Mouse (Mus musculus) CD4-positive, CD25-positive, alpha-beta regulatory T cell, adult 2 months (primary cell): ENCODE data around the gene Olfr449.

Experiments used
- DNase-seq: peaks from one replicate; pipeline ENCODE4 v3.0.0-alpha.2; 2012; ENCODE audit warnings: low read depth, low spot score

Gene Olfr449

DNA sequence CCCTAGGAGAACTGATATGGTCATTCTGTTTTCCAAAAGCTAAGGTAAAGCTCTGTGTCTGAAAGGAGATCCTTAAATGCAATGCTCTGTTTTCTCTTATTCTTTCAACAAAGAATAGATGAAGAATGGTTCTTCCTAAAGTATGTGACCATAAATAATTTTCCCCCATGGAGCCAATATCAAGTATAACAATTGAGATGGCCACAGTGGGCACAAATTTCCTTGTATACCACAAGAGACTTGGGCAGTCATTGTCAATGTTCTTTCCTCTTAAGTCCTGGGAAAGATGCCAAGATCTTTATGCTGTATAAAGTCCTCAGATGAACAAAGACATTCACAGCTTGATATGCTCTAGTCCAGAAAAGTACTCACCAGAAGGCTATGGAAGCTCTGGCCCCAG is at the start of gene Olfr449:
Olfr449 (plus strand) TSS at position 301 of the 400 bp plus-strand sequence.
- DNase-seq: no peak

DNA sequence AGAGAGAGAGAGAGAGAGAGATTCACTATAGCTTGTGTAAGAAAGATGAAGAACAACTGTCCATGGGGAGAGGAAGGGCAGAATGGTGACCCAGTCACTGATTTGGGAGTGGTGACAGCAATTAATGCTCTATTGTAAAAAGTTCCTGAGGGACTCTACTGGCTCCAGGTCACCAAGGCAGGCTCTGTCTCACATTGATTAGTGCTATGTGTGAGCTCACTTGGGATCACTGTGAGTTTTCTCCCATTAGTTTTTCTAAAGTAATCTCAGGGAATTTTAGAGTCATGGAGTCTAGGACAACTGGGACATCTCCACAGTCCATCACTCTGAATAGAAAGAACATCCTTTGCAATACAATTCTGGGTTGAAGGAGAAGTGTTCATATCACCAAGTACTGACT is 49.4 kb upstream of the Olfr449 start, which contains the start of gene Olfr452:
Olfr452 (plus strand) TSS at position 301 of the 400 bp plus-strand sequence.
- DNase-seq: no peak

DNA sequence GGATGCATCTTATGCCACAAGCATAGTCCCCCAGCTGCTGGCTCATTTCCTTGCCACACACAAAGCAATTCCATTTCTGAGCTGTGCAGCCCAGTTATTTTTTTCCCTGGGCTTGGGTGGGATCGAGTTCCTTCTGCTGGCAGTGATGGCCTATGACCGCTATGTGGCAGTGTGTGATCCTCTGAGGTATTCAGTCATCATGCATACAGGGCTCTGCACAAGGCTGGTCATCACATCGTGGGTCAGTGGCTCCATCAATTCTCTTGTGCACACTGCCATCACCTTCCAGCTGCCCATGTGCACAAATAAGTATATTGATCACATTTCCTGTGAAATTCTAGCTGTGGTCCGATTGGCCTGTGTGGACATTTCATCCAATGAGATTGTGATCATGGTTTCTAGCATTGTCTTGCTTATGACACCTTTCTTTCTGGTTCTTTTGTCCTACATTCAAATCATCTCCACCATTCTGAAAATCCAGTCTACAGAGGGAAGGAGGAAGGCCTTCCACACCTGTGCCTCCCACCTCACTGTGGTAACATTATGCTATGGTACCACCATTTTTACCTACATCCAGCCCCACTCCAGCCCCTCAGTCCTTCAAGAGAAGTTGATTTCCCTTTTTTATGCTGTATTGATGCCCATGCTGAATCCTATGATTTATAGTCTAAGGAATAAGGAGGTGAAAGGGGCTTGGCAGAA is 43.8 kb upstream of the Olfr449 start:
- DNase-seq: no peak

- DNase-seq: no peak
Measured at GRCm38 (mm10) chr6:42790949-42791556, 43.1 kb upstream of the Olfr449 start.

DNA sequence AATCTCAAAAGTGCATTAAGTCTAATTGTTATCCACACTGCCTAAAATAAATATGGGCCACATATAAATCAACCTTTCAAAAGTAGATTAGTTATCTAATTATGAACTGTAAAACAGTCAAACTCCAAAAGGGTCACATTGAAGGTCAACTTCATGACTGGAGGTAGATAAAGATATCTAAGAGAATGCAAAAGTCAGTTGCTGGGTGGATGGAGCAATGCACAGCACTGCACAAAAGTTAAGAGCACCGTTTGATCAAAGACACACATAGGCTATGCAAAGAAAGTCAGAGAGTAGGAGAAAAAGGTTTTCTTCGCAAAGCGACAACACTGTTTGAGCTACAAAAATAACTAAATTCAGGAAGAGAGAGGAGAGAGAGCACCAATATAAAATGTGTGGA is 39.2 kb upstream of the Olfr449 start:
- DNase-seq: no peak

GRCm38 (mm10) chr6:42811639-42812038 is 22.5 kb upstream of the Olfr449 start, which contains the start of gene Olfr450:
TSS of gene Olfr450 (plus strand) at chr6:42811939.
- DNase-seq: no peak

DNA sequence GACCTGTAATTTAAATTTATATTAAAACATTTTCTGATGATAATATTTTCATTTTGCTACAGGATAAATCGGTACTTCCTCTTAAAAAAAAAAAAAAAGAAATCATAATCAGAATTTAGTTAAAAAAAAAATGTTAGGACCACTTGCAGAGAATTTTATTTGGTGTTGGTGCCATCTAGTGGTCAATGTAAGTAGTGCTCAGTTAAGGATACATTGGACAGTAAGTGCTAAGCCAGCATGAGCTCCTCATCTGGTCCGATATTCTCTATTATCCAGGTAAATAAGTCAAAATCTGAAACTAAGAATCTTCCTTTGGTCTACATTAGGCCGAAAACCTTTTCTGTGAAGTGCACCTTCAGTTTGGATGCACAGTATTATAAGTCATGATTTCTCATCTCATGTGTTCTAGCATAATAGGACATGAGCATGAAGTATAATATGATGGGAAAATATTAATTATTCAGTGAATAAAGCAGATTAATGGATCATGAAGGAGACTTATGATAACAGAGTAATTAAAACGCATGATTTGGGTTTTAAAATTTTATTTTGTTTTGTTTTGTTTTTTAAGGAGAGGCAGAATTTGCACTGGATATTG is 26.1 kb downstream of the Olfr449 start:
- peak; percentile 53 for DNase-seq

DNA sequence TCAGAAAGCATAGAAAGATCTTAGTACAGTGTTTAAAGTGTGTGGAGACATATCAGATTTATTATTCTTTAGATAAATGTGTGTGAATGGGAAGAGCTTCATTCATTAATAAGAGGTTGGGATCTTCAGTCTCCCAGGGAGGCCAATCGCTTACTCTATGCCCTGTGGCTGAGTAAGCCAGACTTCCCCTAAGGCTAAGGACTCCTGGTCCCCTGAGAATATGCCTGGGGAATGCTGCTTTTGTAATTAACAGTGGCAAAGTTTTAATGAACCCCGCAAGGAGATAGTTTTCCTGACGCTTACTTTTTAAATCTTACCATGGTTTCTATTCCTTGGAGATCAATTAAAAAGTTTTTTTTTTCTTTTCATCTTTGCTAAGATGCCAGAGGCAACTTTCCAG is 35.5 kb downstream of the Olfr449 start:
- DNase-seq: no peak

GRCm38 (mm10) chr6:42876323-42876722 is 42.1 kb downstream of the Olfr449 start:
- DNase-seq: no peak
